Mouse (Mus musculus) midbrain, embryonic 12.5 days (tissue): ENCODE measurements around the gene Tmem52b. TPM values are rescaled to one million over a fixed set of nuclear protein-coding genes. Genes with fewer than 3 reads are reported as not detected.
A peak's percentile ranks its signal among the peaks of the same experiment; 100 is the strongest.

ENCODE experiments used
- ATAC-seq: fragments of 200-750 bp; cut with Nextera tagmentation; 2 replicates; pipeline ENCODE4 v1.8.0; 2017; ENCODE audit warnings: low read depth, moderate TSS enrichment, moderate library complexity; ENCODE audit not compliant: low FRiP score
- H3K27ac ChIP-seq: fragments of 300-500 bp; sonication (generic); replicated peaks from 2 replicates; pipeline ENCODE4 v1.5.1; 2016; ENCODE audit warnings: mild to moderate bottlenecking
- H3K27me3 ChIP-seq: fragments of 300-500 bp; sonication (generic); 2 replicates; pipeline ENCODE4 v1.6.1; 2016; ENCODE audit warnings: mild to moderate bottlenecking
- H3K36me3 ChIP-seq: fragments of 300-500 bp; sonication (generic); 2 replicates; pipeline ENCODE4 v1.6.1; 2016
- H3K4me1 ChIP-seq: fragments of 300-500 bp; sonication (generic); 2 replicates; pipeline ENCODE4 v1.6.1; 2016
- H3K4me2 ChIP-seq: fragments of 300-500 bp; sonication (generic); replicated peaks from 2 replicates; pipeline ENCODE4 v1.6.1; 2016; ENCODE audit warnings: mild to moderate bottlenecking, moderate library complexity
- H3K4me3 ChIP-seq: fragments of 300-500 bp; sonication (generic); 2 replicates; pipeline ENCODE4 v1.5.1; 2016; ENCODE audit warnings: mild to moderate bottlenecking
- H3K9ac ChIP-seq: fragments of 300-500 bp; sonication (generic); replicated peaks from 2 replicates; pipeline ENCODE4 v1.6.1; 2016; ENCODE audit warnings: mild to moderate bottlenecking, moderate library complexity
- H3K9me3 ChIP-seq: fragments of 300-500 bp; sonication (generic); 2 replicates; pipeline ENCODE4 v1.6.1; 2016; ENCODE audit warnings: mild to moderate bottlenecking
- WGBS: fragments of 180-500 bp; shearing (Covaris S2); methylation state at CpG from one replicate; pipeline ENCODE4 v1.1.7; 2016; 5-methylcytosine and 5-hydroxymethylcytosine counted together
- polyA plus RNA-seq: library from polyadenylated mRNA; unstranded; fragments of >200 nt; fragmentation: Nextera tagmentation; extraction: Ambion mirVana; gene quantifications from 2 replicates; pipeline ENCODE4 v1.2.1, GENCODE M21; 2016

The Tmem52b gene
- polyA plus RNA-seq, 1 experiment from 2014 or later = not detected

GRCm38 (mm10) chr6:129534057-129534456, 21.7 kb downstream of the Tmem52b start:
- Histone ChIP-seq H3K4me1 (peaks cover 17% of the 10 kb centered on the region), H3K27ac (peak overlapping the region; percentile 78; the same call in 1 of the 2 replicates), H3K4me3 (peak overlapping the region; percentile 72), H3K27me3 (no peaks in the 10 kb centered on the region), H3K4me2 (peak overlapping the region; percentile 71), H3K36me3 (peaks cover 17% of the 10 kb centered on the region), H3K9me3 (no peaks in the 10 kb centered on the region), H3K9ac (peak overlapping the region; percentile 80)
- WGBS = 16% methylated on average over 9 of the region's 9 CpGs
- peak; percentile 64 for ATAC-seq

GRCm38 (mm10) chr6:129534627-129535190, 22.4 kb downstream of the Tmem52b start:
- H3K4me2 ChIP-seq = peak overlapping the region; percentile 71
- no peak overlapping the region for H3K27ac ChIP-seq
- peak overlapping the region; percentile 80 for H3K9ac ChIP-seq
- WGBS = 59% methylated on average over 4 of the region's 4 CpGs
- no peaks in the 10 kb centered on the region for H3K9me3 ChIP-seq
- H3K4me3 ChIP-seq = peak overlapping the region; percentile 72
- ATAC-seq = peak; percentile 7; the same call in 1 of the 2 replicates
- no peaks in the 10 kb centered on the region for H3K27me3 ChIP-seq
- peaks cover 24% of the 10 kb centered on the region for H3K36me3 ChIP-seq
- peaks cover 17% of the 10 kb centered on the region for H3K4me1 ChIP-seq

- 82% methylated on average over 4 of the region's 4 CpGs for whole genome bisulfite sequencing
- ATAC-seq = no peak
These were observed 23.4 kb downstream of the Tmem52b start for GRCm38 (mm10) chr6:129535723-129536122.

GRCm38 (mm10) chr6:129538555-129538954, 26.2 kb downstream of the Tmem52b start:
- Histone ChIP-seq H3K9me3 (no peaks in the 10 kb centered on the region), H3K36me3 (peaks cover 48% of the 10 kb centered on the region), H3K4me3 (no peak overlapping the region), H3K9ac (no peak overlapping the region), H3K4me1 (peaks cover 14% of the 10 kb centered on the region), H3K27me3 (no peaks in the 10 kb centered on the region), H3K27ac (no peak overlapping the region), H3K4me2 (no peak overlapping the region)
- WGBS = 92% methylated on average over 6 of the region's 6 CpGs
- ATAC-seq = no peak

More at GRCm38 (mm10) chr6:129535723-129536122, 23.4 kb downstream of the Tmem52b start:
- H3K27me3 ChIP-seq = no peaks in the 10 kb centered on the region
- no peaks in the 10 kb centered on the region for H3K9me3 ChIP-seq
- no peak overlapping the region for H3K9ac ChIP-seq
- peaks cover 17% of the 10 kb centered on the region for H3K4me1 ChIP-seq
- H3K4me2 ChIP-seq = peak overlapping the region; percentile 71
- H3K4me3 ChIP-seq = peak overlapping the region; percentile 72; the same call in 1 of the 2 replicates
- no peak overlapping the region for H3K27ac ChIP-seq
- peaks cover 34% of the 10 kb centered on the region for H3K36me3 ChIP-seq

GRCm38 (mm10) chr6:129541931-129542330, 29.6 kb downstream of the Tmem52b start:
- Histone ChIP-seq H3K4me3 (no peak overlapping the region), H3K27me3 (no peaks in the 10 kb centered on the region), H3K4me2 (no peak overlapping the region), H3K4me1 (no peaks in the 10 kb centered on the region; the same call in 1 of the 2 replicates), H3K9ac (no peak overlapping the region), H3K36me3 (peaks cover 48% of the 10 kb centered on the region), H3K9me3 (no peaks in the 10 kb centered on the region), H3K27ac (no peak overlapping the region)
- ATAC-seq = no peak
- WGBS = 57% methylated on average over 9 of the region's 9 CpGs

DNA sequence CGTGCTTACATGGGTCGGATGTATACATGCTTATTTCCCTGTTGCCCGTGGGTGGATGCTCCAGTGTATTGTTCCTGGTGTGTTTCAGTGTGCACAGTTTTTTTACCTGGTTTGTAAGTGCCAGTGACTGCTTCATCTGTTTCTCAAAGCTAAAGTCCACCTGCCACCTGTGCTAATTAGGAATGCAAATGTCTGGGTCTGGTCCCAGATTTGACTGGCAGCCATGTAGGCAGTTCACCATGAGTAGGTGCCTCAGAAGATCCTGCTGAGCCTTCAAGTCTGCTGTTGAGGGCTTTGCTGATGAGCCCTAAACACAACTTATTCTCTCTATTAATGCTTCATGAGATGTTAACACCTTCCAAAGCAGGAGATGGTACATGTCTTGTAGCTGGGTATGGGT, 30.2 kb downstream of the Tmem52b start:
- WGBS = 91% methylated on average over 3 of the region's 3 CpGs
- Histone ChIP-seq H3K9me3 (no peaks in the 10 kb centered on the region), H3K4me1 (no peaks in the 10 kb centered on the region; the same call in 1 of the 2 replicates), H3K4me3 (no peak overlapping the region), H3K36me3 (peaks cover 46% of the 10 kb centered on the region), H3K9ac (no peak overlapping the region), H3K27me3 (no peaks in the 10 kb centered on the region), H3K4me2 (no peak overlapping the region), H3K27ac (no peak overlapping the region)
- no peak for ATAC-seq

DNA sequence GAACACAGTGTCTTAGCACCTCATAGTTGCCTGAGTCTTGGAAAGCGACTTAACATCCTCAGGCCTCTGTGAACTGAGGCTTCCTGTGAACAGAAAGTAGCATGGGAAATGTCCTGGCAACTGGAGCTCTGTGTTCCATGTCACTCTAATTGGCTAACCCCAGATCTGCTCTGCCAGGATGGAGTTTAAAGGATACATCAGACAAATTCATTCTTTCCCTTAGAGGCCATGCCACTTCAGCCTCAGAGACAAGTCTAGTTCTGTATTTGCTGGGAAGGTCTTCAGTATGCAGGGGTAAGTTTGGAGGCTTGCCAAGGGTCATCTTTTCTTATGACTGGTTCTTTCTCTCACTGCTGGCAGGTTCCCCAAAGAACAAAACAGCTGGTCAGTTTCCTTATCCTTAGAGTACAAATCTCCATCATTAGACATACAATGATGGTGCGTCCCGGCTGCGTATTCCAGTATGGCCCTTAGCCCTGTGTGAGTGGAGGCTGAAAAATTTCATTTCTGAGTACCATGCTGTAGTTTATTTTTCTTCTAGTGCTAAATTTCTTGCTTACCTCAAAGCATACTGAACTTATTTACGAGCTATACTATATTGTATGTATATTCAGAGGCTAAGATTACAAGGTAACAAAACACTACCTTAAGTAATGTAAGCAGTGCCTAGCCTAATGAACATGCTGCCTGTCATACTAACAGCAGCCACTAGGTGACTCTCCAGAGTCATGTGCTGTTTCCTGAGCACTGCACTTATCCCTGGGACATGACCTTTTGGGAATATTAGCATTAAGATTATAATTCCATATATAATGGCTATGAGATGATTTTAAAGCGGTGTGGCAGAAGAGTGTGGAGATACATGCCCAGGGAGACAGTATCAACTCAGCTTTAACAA, 31.6 kb downstream of the Tmem52b start:
- Histone ChIP-seq H3K4me3 (no peak overlapping the region), H3K27ac (no peak overlapping the region)
- WGBS = 68% methylated on average over 6 of the region's 6 CpGs

GRCm38 (mm10) chr6:129547277-129547676, 34.9 kb downstream of the Tmem52b start:
- ATAC-seq = no peak
- 87% methylated on average over 2 of the region's 2 CpGs for WGBS
- H3K4me2 ChIP-seq = no peak overlapping the region
- no peak overlapping the region for H3K4me3 ChIP-seq
- H3K27ac ChIP-seq = no peak overlapping the region
- no peaks in the 10 kb centered on the region for H3K27me3 ChIP-seq
- H3K4me1 ChIP-seq = no peaks in the 10 kb centered on the region
- H3K9me3 ChIP-seq = no peaks in the 10 kb centered on the region
- H3K36me3 ChIP-seq = no peaks in the 10 kb centered on the region
- no peak overlapping the region for H3K9ac ChIP-seq

More for the DNA sequence above, 31.6 kb downstream of the Tmem52b start:
- Histone ChIP-seq H3K27me3 (no peaks in the 10 kb centered on the region), H3K4me2 (no peak overlapping the region), H3K36me3 (peaks cover 32% of the 10 kb centered on the region), H3K4me1 (no peaks in the 10 kb centered on the region; the same call in 1 of the 2 replicates), H3K9ac (no peak overlapping the region), H3K9me3 (no peaks in the 10 kb centered on the region)
- ATAC-seq = peak; percentile 85

- Histone ChIP-seq H3K4me1 (no peaks in the 10 kb centered on the region), H3K36me3 (no peaks in the 10 kb centered on the region), H3K27ac (no peak overlapping the region), H3K27me3 (no peaks in the 10 kb centered on the region), H3K4me3 (no peak overlapping the region), H3K9me3 (no peaks in the 10 kb centered on the region), H3K9ac (no peak overlapping the region), H3K4me2 (no peak overlapping the region)
- WGBS = 77% methylated on average over 3 of the region's 3 CpGs
- no peak for ATAC-seq
These were observed 35.7 kb downstream of the Tmem52b start for GRCm38 (mm10) chr6:129548009-129548408.

- no peaks in the 10 kb centered on the region for H3K9me3 ChIP-seq
- H3K36me3 ChIP-seq = no peaks in the 10 kb centered on the region
- H3K4me2 ChIP-seq = no peak overlapping the region
- peak; percentile 67 for ATAC-seq
- H3K4me3 ChIP-seq = no peak overlapping the region
- peaks cover 11% of the 10 kb centered on the region for H3K4me1 ChIP-seq
- H3K27ac ChIP-seq = no peak overlapping the region
- no peak overlapping the region for H3K9ac ChIP-seq
- no peaks in the 10 kb centered on the region for H3K27me3 ChIP-seq
These were observed 45.1 kb downstream of the Tmem52b start for GRCm38 (mm10) chr6:129557298-129558023.

DNA sequence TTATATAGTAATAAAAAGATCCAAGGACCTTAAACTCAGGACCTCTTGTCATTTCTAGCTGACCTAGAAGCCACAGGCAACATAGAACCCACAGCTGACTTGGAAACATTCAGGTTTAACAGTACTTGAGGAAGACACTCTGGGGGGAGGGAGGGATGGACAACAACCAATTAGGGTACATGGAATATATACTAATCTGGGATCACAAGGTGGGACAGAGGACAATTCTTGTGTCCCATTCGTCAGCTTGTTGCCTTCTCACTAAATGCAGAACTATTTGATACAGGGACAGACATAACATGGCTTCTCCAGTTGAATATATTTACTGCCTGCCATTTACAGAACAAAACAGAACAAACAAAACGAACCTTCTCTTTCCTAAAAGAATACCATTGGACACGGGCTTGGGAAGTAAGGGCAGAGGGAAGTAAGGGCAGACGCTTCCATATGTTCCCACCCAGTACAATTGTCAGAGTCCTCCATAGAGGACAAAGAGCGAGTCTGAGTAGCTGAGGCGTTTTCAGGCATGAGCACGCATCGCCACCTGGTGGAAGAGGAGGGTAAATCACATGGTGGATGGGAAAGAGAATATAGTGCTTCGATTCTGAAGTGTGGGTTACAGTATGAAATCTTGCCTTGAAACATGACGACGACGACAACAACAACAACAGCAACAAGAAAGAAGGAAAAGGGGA, 46.7 kb downstream of the Tmem52b start:
- H3K27me3 ChIP-seq = no peaks in the 10 kb centered on the region
- peak; percentile 82 for ATAC-seq
- WGBS = 20% methylated on average over 12 of the region's 12 CpGs
- H3K9ac ChIP-seq = no peak overlapping the region
- H3K27ac ChIP-seq = no peak overlapping the region
- H3K4me1 ChIP-seq = peaks cover 11% of the 10 kb centered on the region
- no peaks in the 10 kb centered on the region for H3K9me3 ChIP-seq
- H3K4me3 ChIP-seq = no peak overlapping the region
- H3K4me2 ChIP-seq = no peak overlapping the region
- H3K36me3 ChIP-seq = no peaks in the 10 kb centered on the region
